Mouse (Mus musculus): ENCODE results near the gene Lgals4. TPM values are rescaled to one million over a fixed set of nuclear protein-coding genes. Genes with fewer than 3 reads are reported as not detected.
A peak's percentile ranks its signal among the peaks of the same experiment; 100 is the strongest.

Lgals4 gene
- polyA plus RNA-seq, 1 experiment from 2014 or later, result 10.9 TPM

DNA sequence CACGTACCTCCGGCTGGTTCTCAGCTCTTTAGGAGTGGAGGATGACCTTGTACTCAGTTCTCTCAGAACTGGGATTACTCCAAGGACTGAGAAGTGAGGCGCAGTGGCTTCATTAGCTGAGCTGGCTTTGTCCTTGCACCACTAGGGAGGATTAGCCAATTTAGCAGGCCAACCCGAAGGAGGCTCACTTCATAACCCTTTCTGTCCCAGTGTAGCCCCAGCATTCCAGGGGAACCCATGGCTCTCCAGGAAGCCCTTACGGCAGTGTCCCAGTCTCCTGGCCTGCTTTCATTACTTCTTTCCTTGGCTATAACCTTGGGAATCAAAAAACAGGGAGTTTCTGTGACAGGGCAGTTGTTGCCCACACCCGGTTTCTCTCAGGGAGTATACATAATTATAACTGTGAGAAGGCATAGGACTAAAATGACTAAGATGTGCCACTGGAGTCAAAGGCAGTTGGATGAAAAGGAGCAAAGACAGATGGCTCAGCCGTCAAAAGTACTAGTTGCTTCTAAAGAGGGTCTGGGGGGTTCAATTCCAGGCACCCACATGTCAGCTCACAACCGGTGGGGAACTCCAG lies 25.9 kb upstream of the Lgals4 start:
- no peaks in the 10 kb centered on the region for H3K27me3 ChIP-seq (ENCODE audit: insufficient read depth, low read length)
- no peak for ATAC-seq (replicated peaks; ENCODE audit: low FRiP score, low read depth)
- H3K27ac ChIP-seq, result peak overlapping the region; percentile 100
- no peak for TF ChIP-seq CTCF (IDR thresholded peaks at IDR 0.05; ENCODE audit: low read depth)
- H3K4me1 ChIP-seq (replicated peaks; ENCODE audit: insufficient read depth, low read length), result peaks cover 29% of the 10 kb centered on the region
- H3K9me3 ChIP-seq (replicated peaks; ENCODE audit: low read length), result no peaks in the 10 kb centered on the region
- H3K4me3 ChIP-seq (replicated peaks; ENCODE audit: low read depth, low read length), result peak overlapping the region; percentile 85
- WGBS, result 37% methylated on average over 6 of the region's 8 CpGs
- no peak for DNase-seq (ENCODE audit: low spot score)
- peak overlapping the region; percentile 86 for H3K4me2 ChIP-seq (ENCODE audit: low read length)
- no peaks in the 10 kb centered on the region for H3K36me3 ChIP-seq (ENCODE audit: insufficient read depth, low read length)
- H3K9ac ChIP-seq (ENCODE audit: low read depth, low read length), result peak overlapping the region; percentile 94

GRCm38 (mm10) chr7:28808221-28808941 lies 25.3 kb upstream of the Lgals4 start, which contains the start of gene Hnrnpl:
Gene Hnrnpl, plus strand, starts transcription at chr7:28808541.
- Histone ChIP-seq H3K27ac (peak within 1 kb of the TSS; percentile 100), H3K4me1 (replicated peaks; ENCODE audit: insufficient read depth, low read length) (peaks cover 27% of the 10 kb centered on the region), H3K4me2 (ENCODE audit: low read length) (peak within 1 kb of the TSS; percentile 86), H3K9me3 (replicated peaks; ENCODE audit: low read length) (no peaks in the 10 kb centered on the region), H3K9ac (ENCODE audit: low read depth, low read length) (peak within 1 kb of the TSS; percentile 94), H3K36me3 (ENCODE audit: insufficient read depth, low read length) (peaks cover 6% of the 10 kb centered on the region), H3K27me3 (ENCODE audit: insufficient read depth, low read length) (no peaks in the 10 kb centered on the region), H3K4me3 (replicated peaks; ENCODE audit: low read depth, low read length) (peak within 1 kb of the TSS; percentile 85)
- ATAC-seq (replicated peaks; ENCODE audit: low FRiP score, low read depth), result peak; percentile 8; the same call in 1 of the 2 replicates
- DNase-seq (ENCODE audit: low spot score), result peak; percentile 85
- WGBS, result 3% methylated on average over 35 of the region's 35 CpGs
- TF ChIP-seq CTCF (IDR thresholded peaks at IDR 0.05; ENCODE audit: low read depth), result no peak

DNA sequence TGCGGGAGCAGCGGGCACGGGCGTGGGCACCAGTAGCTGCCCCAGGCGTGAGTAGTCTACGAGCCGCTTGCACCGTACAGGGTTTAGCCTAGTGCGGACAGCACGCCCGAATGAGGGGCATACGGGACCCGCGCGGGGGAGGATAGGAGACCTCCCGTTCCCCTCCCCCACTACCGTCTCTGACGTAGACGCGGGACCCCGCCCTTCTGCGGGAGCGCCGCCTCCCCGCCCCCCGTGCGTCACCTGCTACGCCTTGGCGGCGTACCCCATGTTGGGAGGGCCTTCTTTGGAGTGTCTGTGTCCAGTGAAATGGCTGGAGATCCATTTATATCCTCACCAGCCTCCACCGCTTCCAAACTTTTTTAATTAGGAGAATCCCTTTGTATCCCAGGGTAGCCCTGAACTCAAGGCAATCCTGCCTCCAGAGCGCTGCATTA lies 24.7 kb upstream of the Lgals4 start:
- TF ChIP-seq CTCF (IDR thresholded peaks at IDR 0.05; ENCODE audit: low read depth), result no peak
- H3K4me2 ChIP-seq (ENCODE audit: low read length), result peak overlapping the region; percentile 86
- no peaks in the 10 kb centered on the region for H3K27me3 ChIP-seq (ENCODE audit: insufficient read depth, low read length)
- peak overlapping the region; percentile 100 for H3K27ac ChIP-seq
- DNase-seq (ENCODE audit: low spot score), result peak; percentile 95
- peaks cover 12% of the 10 kb centered on the region for H3K36me3 ChIP-seq (ENCODE audit: insufficient read depth, low read length)
- no peaks in the 10 kb centered on the region for H3K9me3 ChIP-seq (replicated peaks; ENCODE audit: low read length)
- H3K9ac ChIP-seq (ENCODE audit: low read depth, low read length), result peak overlapping the region; percentile 94
- H3K4me3 ChIP-seq (replicated peaks; ENCODE audit: low read depth, low read length), result peak overlapping the region; percentile 85
- peaks cover 21% of the 10 kb centered on the region for H3K4me1 ChIP-seq (replicated peaks; ENCODE audit: insufficient read depth, low read length)
- peak; percentile 55 for ATAC-seq (replicated peaks; ENCODE audit: low FRiP score, low read depth)
- under 1% methylated on average over 29 of the region's 32 CpGs for WGBS

- Histone ChIP-seq H3K9ac (ENCODE audit: low read depth, low read length) (peak overlapping the region; percentile 94), H3K4me3 (replicated peaks; ENCODE audit: low read depth, low read length) (peak overlapping the region; percentile 85), H3K4me1 (replicated peaks; ENCODE audit: insufficient read depth, low read length) (peaks cover 16% of the 10 kb centered on the region), H3K4me2 (ENCODE audit: low read length) (peak overlapping the region; percentile 86), H3K9me3 (replicated peaks; ENCODE audit: low read length) (no peaks in the 10 kb centered on the region), H3K36me3 (ENCODE audit: insufficient read depth, low read length) (peaks cover 18% of the 10 kb centered on the region), H3K27me3 (ENCODE audit: insufficient read depth, low read length) (no peaks in the 10 kb centered on the region), H3K27ac (peak overlapping the region; percentile 100)
- under 1% methylated on average over 35 of the region's 35 CpGs for WGBS
- DNase-seq (ENCODE audit: low spot score) (peak; percentile 66), ATAC-seq (replicated peaks; ENCODE audit: low FRiP score, low read depth) (peak; percentile 15; the same call in 1 of the 2 replicates)
- TF ChIP-seq CTCF (IDR thresholded peaks at IDR 0.05; ENCODE audit: low read depth), result no peak; the same call in 1 of the 2 replicates
Measured at GRCm38 (mm10) chr7:28809401-28810089, 24.1 kb upstream of the Lgals4 start.

GRCm38 (mm10) chr7:28810107-28811066 lies 23.3 kb upstream of the Lgals4 start:
- H3K4me2 ChIP-seq (ENCODE audit: low read length), result peak overlapping the region; percentile 86
- no peaks in the 10 kb centered on the region for H3K27me3 ChIP-seq (ENCODE audit: insufficient read depth, low read length)
- no peaks in the 10 kb centered on the region for H3K9me3 ChIP-seq (replicated peaks; ENCODE audit: low read length)
- peak overlapping the region; percentile 99 for H3K9ac ChIP-seq (ENCODE audit: low read depth, low read length)
- peak overlapping the region; percentile 85 for H3K4me3 ChIP-seq (replicated peaks; ENCODE audit: low read depth, low read length)
- DNase-seq (ENCODE audit: low spot score) (peak; percentile 100), ATAC-seq (replicated peaks; ENCODE audit: low FRiP score, low read depth) (peak; percentile 91)
- H3K27ac ChIP-seq, result peak overlapping the region; percentile 100
- peak; percentile 65 for TF ChIP-seq CTCF (IDR thresholded peaks at IDR 0.05; ENCODE audit: low read depth)
- peaks cover 13% of the 10 kb centered on the region for H3K4me1 ChIP-seq (replicated peaks; ENCODE audit: insufficient read depth, low read length)
- H3K36me3 ChIP-seq (ENCODE audit: insufficient read depth, low read length), result peaks cover 25% of the 10 kb centered on the region
- WGBS, result under 1% methylated on average over 69 of the region's 70 CpGs

All from kidney, postnatal 0 days (tissue).